9 mouse cellular contexts compared by ENCODE assay signal in genomic region chr2:173183836-173184460, GRCm38 (mm10). TPM values are rescaled to one million over a fixed set of nuclear protein-coding genes. Genes with fewer than 3 reads are reported as not detected.
DNase-seq lines count a peak whose midpoint lies in the region; ATAC-seq and TF ChIP-seq lines count a peak whose summit lies in the region.
"Had no signal": no experiment of that assay in that cellular context is flagged by ENCODE, and none has a peak within 500 bp of the region (broad histone marks: within the 10 kb centered on the region; RNA-seq: fewer than 3 reads in every experiment).

No protein-coding gene starts in this region.

- DNase-seq in cerebellum, adult 2 months: peak in 1 of 2 experiments; percentile 54
- DNase-seq in CH12.LX (ENCODE audit: extremely low read depth): peak; percentile 32
- peak; percentile 51 for DNase-seq in heart, adult 8-10 months (ENCODE audit: low spot score)
- DNase-seq in kidney, postnatal 36 days: peak; percentile 82 to 93
- DNase-seq in spleen, postnatal 10 days (ENCODE audit: low spot score in 2 of 2): peak; percentile 27 to 77

- H3K4me3 ChIP-seq in cerebellum, adult 2 months (replicated peaks; ENCODE audit: insufficient read depth, low read depth, low read length): no peak overlapping the region
- H3K4me3 ChIP-seq in CH12.LX (replicated peaks in 1 of 3; ENCODE audit: low read depth in 2 of 3, low read length in 2 of 3, poor library complexity in 1 of 3): no peak overlapping the region
- H3K4me3 ChIP-seq in cortical plate, adult 2 months (ENCODE audit: insufficient read depth, low read length): no peak overlapping the region
- H3K4me3 ChIP-seq: heart, embryonic 13.5 days had no signal

- H3K4me1 ChIP-seq in cerebellum, adult 2 months (ENCODE audit: control insufficient read depth, insufficient read depth, low read length): no peaks in the 10 kb centered on the region
- H3K4me1 ChIP-seq in CH12.LX (ENCODE audit: control insufficient read depth in 1 of 2, insufficient read depth in 2 of 2): peaks cover 5 to 44% of the 10 kb centered on the region in 2 experiments; a peak in 3 of 4 replicates
- H3K4me1 ChIP-seq in cortical plate, adult 2 months (ENCODE audit: control insufficient read depth, insufficient read depth, low read length): no peaks in the 10 kb centered on the region

- no peaks in the 10 kb centered on the region for H3K36me3 ChIP-seq in CH12.LX (replicated peaks in 1 of 2; ENCODE audit: control insufficient read depth in 1 of 2, insufficient read depth in 1 of 2, low read length in 1 of 2)
- H3K36me3 ChIP-seq: heart, embryonic 13.5 days had no signal

- ATAC-seq in cerebellum, adult (ENCODE audit: insufficient number of reproducible peaks, low FRiP score, low TSS enrichment): no peak
- peak; percentile 32; the same call in 1 of the 2 replicates for ATAC-seq in megakaryocyte progenitor cell, adult 5-6 weeks (replicated peaks; ENCODE audit: poor library complexity)

- H3K9me3 ChIP-seq in CH12.LX (replicated peaks; ENCODE audit: low read length): no peaks in the 10 kb centered on the region
- H3K9me3 ChIP-seq: heart, embryonic 13.5 days had no signal

- H3K79me2 ChIP-seq in CH12.LX (replicated peaks; ENCODE audit: control insufficient read depth, extremely low read depth, insufficient read depth, poor library complexity, severe bottlenecking): no peaks in the 10 kb centered on the region

- no peak overlapping the region for H3K9ac ChIP-seq in CH12.LX (ENCODE audit: insufficient read depth, low read depth)
- H3K9ac ChIP-seq: heart, embryonic 13.5 days had no signal

- TF ChIP-seq POLR2A in cerebellum, adult 2 months (IDR thresholded peaks at IDR 0.05; ENCODE audit: borderline replicate concordance, insufficient read depth, low read length): no peak
- no peak for TF ChIP-seq POLR2A in CH12.LX (IDR thresholded peaks at IDR 0.05; ENCODE audit: low read depth, low read length)
- TF ChIP-seq POLR2A in cortical plate, adult 2 months (IDR thresholded peaks at IDR 0.05; ENCODE audit: extremely low read depth, insufficient read depth, low read length): no peak

- dilution Hi-C loops in CH12.LX (cut with MboI; ENCODE audit: extremely low pct_ligation_motif_present, extremely low pct_unique_long_range_greater_than_20kb, low sequenced_read_pairs): no loop called here

- no peak overlapping the region for H3K4me2 ChIP-seq in CH12.LX (ENCODE audit: insufficient read depth, low read depth, poor library complexity, severe bottlenecking)
- H3K4me2 ChIP-seq: heart, embryonic 13.5 days had no signal

- TF ChIP-seq RAD21 in CH12.LX (IDR thresholded peaks at IDR 0.05; ENCODE audit: low read depth, low read length): peak; percentile 84

- H3K27me3 ChIP-seq in cerebellum, adult 2 months (ENCODE audit: control insufficient read depth, insufficient read depth, low read length): no peaks in the 10 kb centered on the region
- H3K27me3 ChIP-seq in CH12.LX (replicated peaks): peaks cover 76% of the 10 kb centered on the region

- H3K27ac ChIP-seq in cerebellum, adult 2 months (ENCODE audit: insufficient read depth, low read length): no peak overlapping the region
- no peak overlapping the region for H3K27ac ChIP-seq in CH12.LX (ENCODE audit: insufficient read depth, low read depth)
- no peak overlapping the region for H3K27ac ChIP-seq in cortical plate, adult 2 months (ENCODE audit: insufficient read depth, low read length)
- H3K27ac ChIP-seq: heart, embryonic 13.5 days had no signal

- whole genome bisulfite sequencing in cerebellum, adult 2 months: 3% methylated on average over 8 of the region's 8 CpGs

- peak; percentile 60 for TF ChIP-seq CTCF in cerebellum, adult 2 months (IDR thresholded peaks at IDR 0.05; ENCODE audit: borderline replicate concordance, insufficient read depth, low read depth, low read length)
- TF ChIP-seq CTCF in CH12.LX (conservative IDR thresholded peaks at IDR 0.05 in 1 of 2, IDR thresholded peaks at IDR 0.05 in 1 of 2; ENCODE audit: low read depth in 2 of 2, low read length in 2 of 2): peak; percentile 57 to 90
- peak; percentile 64 for TF ChIP-seq CTCF in cortical plate, adult 2 months (IDR thresholded peaks at IDR 0.05; ENCODE audit: extremely low read depth, insufficient read depth, low read length)

- no peak for TF ChIP-seq EP300 in CH12.LX (IDR thresholded peaks at IDR 0.05; ENCODE audit: low read length)

- in situ Hi-C loops in CH12.LX (cut with MboI; ENCODE audit: low pct_ligation_motif_present, low pct_unique_long_range_greater_than_20kb, low sequenced_read_pairs): loop anchor here (5.0 to 25.0 kb wide), 2 partner anchors 77 to 347 kb away; no protein-coding TSS in a partner anchor

TF ChIP-seq in CH12.LX, 34 proteins besides CTCF, POLR2A, EP300 and RAD21:
- TF ChIP-seq TCF12 (IDR thresholded peaks at IDR 0.05; ENCODE audit: low read depth, low read length) (0 out of 2 replicates have a peak, but pooled peaks have one; percentile 10), SMC3 (IDR thresholded peaks at IDR 0.05; ENCODE audit: low read depth, low read length) (peak; percentile 96), JUND (conservative IDR thresholded peaks at IDR 0.05; ENCODE audit: low read depth, low read length) (no peak), ZC3H11A (IDR thresholded peaks at IDR 0.05; ENCODE audit: low read depth, low read length) (peak; percentile 76), E2F4 (IDR thresholded peaks at IDR 0.05; ENCODE audit: insufficient replicate concordance, low read depth, low read length) (no peak)

RNA-seq across cellular contexts. Expression of gene Pck1, which starts 31.1 kb away (rescaled TPM):
- not detected in 2 replicates for polyA plus RNA-seq in cerebellum, adult 2 months (2012; rRNA removed)
- 0.13 TPM in 2 replicates for total RNA-seq in CH12.LX (2012; rRNA removed)
- 0.08 and 0.11 TPM in 2 replicates for total RNA-seq in CH12.LX (2014; rRNA removed)
- polyA plus RNA-seq in CH12.LX (2012; ENCODE audit: insufficient read length, low read depth): 0.11 TPM in 1 of 2 replicates, not detected in the other
- 0.04 TPM in 1 of 2 replicates, not detected in the other for polyA plus RNA-seq in cortical plate, adult 2 months (2012; rRNA removed)
- total RNA-seq in heart, adult 8-10 months (2022): 1 to 10 TPM; 3.9 to 5.8 (median 4.8) TPM
- not detected in 2 replicates for total RNA-seq in megakaryocyte progenitor cell, adult 5-6 weeks (2015)
- total RNA-seq in megakaryocyte progenitor cell, adult 5-6 weeks (2017): not detected in 2 replicates

RNA-seq across cellular contexts. Expression of gene Zbp1, which starts 34.8 kb away (rescaled TPM):
- 0.25 and 0.74 TPM in 2 replicates for polyA plus RNA-seq in cerebellum, adult 2 months (2012; rRNA removed)
- total RNA-seq in CH12.LX (2012; rRNA removed) (8.4 and 8.7 TPM in 2 replicates), CH12.LX (2014; rRNA removed) (7.3 and 9.8 TPM in 2 replicates)
- 7.9 and 8.1 TPM in 2 replicates for polyA plus RNA-seq in CH12.LX (2012; ENCODE audit: insufficient read length, low read depth)
- 0.55 and 1.0 TPM in 2 replicates for polyA plus RNA-seq in cortical plate, adult 2 months (2012; rRNA removed)
- under 1 TPM in 3 of 4 experiments, not detected in 1; 0.31 to 0.52 (median 0.46) TPM for total RNA-seq in heart, adult 8-10 months (2022)
- total RNA-seq in megakaryocyte progenitor cell, adult 5-6 weeks (2015): 2.0 and 5.3 TPM in 2 replicates
- total RNA-seq in megakaryocyte progenitor cell, adult 5-6 weeks (2017): 2.5 and 2.9 TPM in 2 replicates

Comparison
In these comparisons a context has a peak if more than half of its experiments do, and no peak if none do; other contexts are left out.
1. RNA of gene Pck1, which starts 31.1 kb away (total RNA-seq): 3.9 to 5.8 TPM in heart, adult 8-10 months; 0.08 to 0.13 TPM in CH12.LX and not detected in megakaryocyte progenitor cell, adult 5-6 weeks; every median in the first group is over 4 times any median in the second.
2. Peak in every context shown above with its lines, with median percentiles within 50 percentile points of each other: CTCF ChIP-seq.